10 mouse cellular contexts compared by ENCODE assay signal in the genomic region with DNA sequence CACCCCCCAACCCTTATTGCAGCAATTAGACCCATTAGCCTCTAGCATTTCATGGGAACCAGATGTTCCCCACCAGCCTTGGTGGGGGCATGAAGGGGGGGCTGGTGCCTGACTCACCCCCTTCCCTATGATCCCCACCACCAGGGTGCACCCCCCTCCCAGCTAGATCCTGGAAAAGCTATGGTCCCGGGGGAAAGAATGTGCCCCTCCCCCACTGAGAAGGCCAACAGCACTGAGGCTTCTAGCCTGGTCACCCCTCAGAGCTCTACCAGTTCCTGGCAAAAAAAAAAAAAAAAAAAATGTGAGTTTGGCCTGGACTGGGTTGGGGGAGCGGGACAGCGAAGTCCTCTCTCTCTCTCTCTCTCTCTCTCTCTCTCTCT. TPM values are rescaled to one million over a fixed set of nuclear protein-coding genes. Genes with fewer than 3 reads are reported as not detected.
DNase-seq lines count a peak whose midpoint lies in the region; ATAC-seq and TF ChIP-seq lines count a peak whose summit lies in the region.
"Had no signal": no experiment of that assay in that cellular context is flagged by ENCODE, and none has a peak within 500 bp of the region (broad histone marks: within the 10 kb centered on the region; RNA-seq: fewer than 3 reads in every experiment).

No protein-coding gene starts in this region.

- H3K36me3 ChIP-seq in heart, embryonic 16.5 days (ENCODE audit: control insufficient read depth, insufficient read depth) = no peaks in the 10 kb centered on the region
- H3K36me3 ChIP-seq in MEL (ENCODE audit: control insufficient read depth in 1 of 2, insufficient read depth in 2 of 2, low read length in 2 of 2) = peaks cover 0 to 5% of the 10 kb centered on the region in 2 experiments; a peak in 2 of 4 replicates
- peaks cover 37% of the 10 kb centered on the region for H3K36me3 ChIP-seq in embryonic facial prominence, embryonic 14.5 days (ENCODE audit: control insufficient read depth, insufficient read depth, low read length)
- H3K36me3 ChIP-seq in limb, embryonic 13.5 days = peaks cover 41% of the 10 kb centered on the region
- H3K36me3 ChIP-seq: liver, embryonic 13.5 days had no signal

- no peak for TF ChIP-seq CTCF in MEL (IDR thresholded peaks at IDR 0.05 in 2 of 3, conservative IDR thresholded peaks at IDR 0.05 in 1 of 3; ENCODE audit: control insufficient read depth in 1 of 3, insufficient read depth in 1 of 3, low read depth in 2 of 3, low read length in 3 of 3, poor library complexity in 1 of 3, severe bottlenecking in 1 of 3)
- TF ChIP-seq CTCF in left cerebral cortex, adult 2 months (IDR thresholded peaks at IDR 0.05) = no peak

- no peak for TF ChIP-seq RAD21 in MEL (IDR thresholded peaks at IDR 0.05; ENCODE audit: low read depth, low read length)

- no peak overlapping the region for H3K4me3 ChIP-seq in heart, embryonic 16.5 days (ENCODE audit: low read length)
- no peak overlapping the region for H3K4me3 ChIP-seq in MEL (ENCODE audit: control insufficient read depth in 1 of 2, insufficient read depth in 1 of 2, low read depth in 2 of 2, low read length in 2 of 2)
- H3K4me3 ChIP-seq in embryonic facial prominence, embryonic 14.5 days (ENCODE audit: low read depth, low read length) = peak overlapping the region; percentile 57
- peak overlapping the region; percentile 64 for H3K4me3 ChIP-seq in limb, embryonic 13.5 days
- no peak overlapping the region for H3K4me3 ChIP-seq in left cerebral cortex, adult 2 months

- no peak overlapping the region for H3K9ac ChIP-seq in heart, embryonic 16.5 days (ENCODE audit: low read length)
- H3K9ac ChIP-seq in MEL (ENCODE audit: control insufficient read depth, low read depth, low read length, poor library complexity, severe bottlenecking) = no peak overlapping the region
- H3K9ac ChIP-seq in embryonic facial prominence, embryonic 14.5 days (ENCODE audit: low read depth, low read length) = peak overlapping the region; percentile 58
- H3K9ac ChIP-seq in limb, embryonic 13.5 days = peak overlapping the region; percentile 71
- H3K9ac ChIP-seq: liver, embryonic 13.5 days had no signal

- H3K9me3 ChIP-seq in heart, embryonic 16.5 days (replicated peaks; ENCODE audit: control insufficient read depth, low read length) = no peaks in the 10 kb centered on the region
- H3K9me3 ChIP-seq in MEL (replicated peaks; ENCODE audit: insufficient read depth, low read length) = no peaks in the 10 kb centered on the region
- H3K9me3 ChIP-seq in embryonic facial prominence, embryonic 14.5 days (ENCODE audit: control insufficient read depth, low read length) = no peaks in the 10 kb centered on the region
- no peaks in the 10 kb centered on the region for H3K9me3 ChIP-seq in limb, embryonic 13.5 days
- H3K9me3 ChIP-seq: liver, embryonic 13.5 days had no signal

- H3K79me2 ChIP-seq in MEL (ENCODE audit: control insufficient read depth, insufficient read depth, low read length, poor library complexity) = no peaks in the 10 kb centered on the region; the same call in 1 of the 2 replicates

- H3K27ac ChIP-seq in heart, embryonic 16.5 days (ENCODE audit: low read length) = peak overlapping the region; percentile 94
- H3K27ac ChIP-seq in MEL (ENCODE audit: control insufficient read depth, low read depth, low read length) = no peak overlapping the region
- peak overlapping the region; percentile 99 for H3K27ac ChIP-seq in embryonic facial prominence, embryonic 14.5 days (replicated peaks; ENCODE audit: low read depth, low read length)
- peak overlapping the region; percentile 99 for H3K27ac ChIP-seq in limb, embryonic 13.5 days
- H3K27ac ChIP-seq in left cerebral cortex, adult 2 months = no peak overlapping the region; the same call in 1 of the 2 replicates

- no peak for TF ChIP-seq POLR2A in MEL (IDR thresholded peaks at IDR 0.05; ENCODE audit: control insufficient read depth in 1 of 2, insufficient read depth in 1 of 2, low read depth in 1 of 2, low read length in 2 of 2, poor library complexity in 1 of 2)

- H3K4me2 ChIP-seq in heart, embryonic 16.5 days (ENCODE audit: low read depth, low read length) = peak overlapping the region; percentile 93
- H3K4me2 ChIP-seq in embryonic facial prominence, embryonic 14.5 days (ENCODE audit: low read depth, low read length) = peak overlapping the region; percentile 95
- H3K4me2 ChIP-seq in limb, embryonic 13.5 days (replicated peaks) = peak overlapping the region; percentile 93

- peaks cover 25% of the 10 kb centered on the region for H3K4me1 ChIP-seq in heart, embryonic 16.5 days (ENCODE audit: control insufficient read depth, insufficient read depth, low read length)
- H3K4me1 ChIP-seq in MEL (ENCODE audit: control insufficient read depth in 1 of 2, insufficient read depth in 2 of 2, low read length in 2 of 2) = peaks cover 5 to 18% of the 10 kb centered on the region in 2 experiments
- H3K4me1 ChIP-seq in embryonic facial prominence, embryonic 14.5 days (ENCODE audit: control insufficient read depth, insufficient read depth, low read length) = peaks cover 52% of the 10 kb centered on the region
- peaks cover 80% of the 10 kb centered on the region for H3K4me1 ChIP-seq in limb, embryonic 13.5 days

- 3% methylated on average over 3 of the region's 3 CpGs for WGBS in heart, embryonic 16.5 days
- WGBS in embryonic facial prominence, embryonic 14.5 days = 0% methylated on average over 1 of the region's 3 CpGs
- 4% methylated on average over 3 of the region's 3 CpGs for WGBS in limb, embryonic 13.5 days

- intact Hi-C loops in left cerebral cortex, postnatal 36 days (cut with DNase I) = no loop called here
- intact Hi-C loops in left cerebral cortex, adult 2 months (cut with DNase I) = no loop called here

- no peak for TF ChIP-seq EP300 in MEL (IDR thresholded peaks at IDR 0.05; ENCODE audit: low read depth in 1 of 2, low read length in 2 of 2)

- DNase-seq in heart, adult 8-10 months (ENCODE audit: low spot score) = no peak
- no peak for DNase-seq in MEL (ENCODE audit: low read depth, low spot score)
- peak; percentile 69 for DNase-seq in embryonic facial prominence, embryonic 14.5 days (ENCODE audit: low spot score)
- DNase-seq in left cerebral cortex, postnatal 36 days (ENCODE audit: low spot score in 2 of 2) = no peak
- no peak for DNase-seq in left cerebral cortex, adult 2 months (ENCODE audit: extremely low spot score in 1 of 2, low spot score in 2 of 2)
- DNase-seq: liver, embryonic 13.5 days; right cerebral cortex, postnatal 14 days had no signal

- ATAC-seq in heart, embryonic 16.5 days (replicated peaks; ENCODE audit: extremely low read depth, insufficient read depth, low FRiP score) = no peak
- no peak for ATAC-seq in embryonic facial prominence, embryonic 14.5 days (ENCODE audit: low read depth)
- peak; percentile 21; the same call in 1 of the 2 replicates for ATAC-seq in limb, embryonic 13.5 days (ENCODE audit: low FRiP score, low read depth)
- no peak for ATAC-seq in megakaryocyte, adult 5-6 weeks (ENCODE audit: poor library complexity, severe bottlenecking)

- peaks cover 25% of the 10 kb centered on the region for H3K27me3 ChIP-seq in heart, embryonic 16.5 days (ENCODE audit: control insufficient read depth, insufficient read depth, low read length)
- H3K27me3 ChIP-seq in MEL (ENCODE audit: control insufficient read depth in 1 of 2, insufficient read depth in 2 of 2, low read length in 2 of 2) = peaks cover 30 to 44% of the 10 kb centered on the region in 2 experiments
- no peaks in the 10 kb centered on the region for H3K27me3 ChIP-seq in embryonic facial prominence, embryonic 14.5 days (replicated peaks; ENCODE audit: control insufficient read depth, insufficient read depth, low read length)
- no peaks in the 10 kb centered on the region for H3K27me3 ChIP-seq in limb, embryonic 13.5 days

RNA-seq across cellular contexts. Expression of gene Rarg, which starts 8.5 kb away (rescaled TPM):
- 8.9 and 11.8 TPM in 2 replicates for polyA plus RNA-seq in heart, embryonic 16.5 days (2015; fragmentation: Nextera tagmentation; extraction: Ambion mirVana)
- 10 to 100 TPM; 15.3 to 20.6 (median 17.3) TPM for total RNA-seq in heart, adult 8-10 months (2022)
- total RNA-seq in MEL (2012; rRNA removed) = 0.39 and 0.59 TPM in 2 replicates
- polyA plus RNA-seq in MEL (2012; ENCODE audit: insufficient read depth in 1 of 2, insufficient read length in 2 of 2, low read depth in 1 of 2, low replicate concordance in 2 of 2, missing spikeins in 1 of 2) = 1 to 10 TPM in 1 of 2 experiments, not detected in 1; 5.8 TPM
- polyA plus RNA-seq in embryonic facial prominence, embryonic 14.5 days (2014; fragmentation: Nextera tagmentation; extraction: Ambion mirVana) = 73.8 and 75.3 TPM in 2 replicates
- polyA plus RNA-seq in limb, embryonic 13.5 days (2015; fragmentation: Nextera tagmentation; extraction: Ambion mirVana) = 131 and 145 TPM in 2 replicates
- total RNA-seq in left cerebral cortex, postnatal 36 days (2021) = 10 to 100 TPM; 13.1 to 13.9 TPM
- total RNA-seq in megakaryocyte, adult 5-6 weeks (2015) = 34.6 and 39.9 TPM in 2 replicates
- total RNA-seq in megakaryocyte, adult 5-6 weeks (2017) = 30.8 and 31.9 TPM in 2 replicates
- total RNA-seq in left cerebral cortex, adult 2 months (2021) = 10 to 100 TPM; 13.8 to 17.1 TPM

RNA-seq across cellular contexts. Expression of gene Itgb7, which starts 17.1 kb away (rescaled TPM):
- 3.9 and 6.9 TPM in 2 replicates for polyA plus RNA-seq in heart, embryonic 16.5 days (2015; fragmentation: Nextera tagmentation; extraction: Ambion mirVana)
- total RNA-seq in heart, adult 8-10 months (2022) = 1 to 10 TPM in 2 of 4 experiments, under 1 TPM in 2; 0.82 to 3.2 (median 1.5) TPM
- 7.4 TPM in 2 replicates for total RNA-seq in MEL (2012; rRNA removed)
- polyA plus RNA-seq in MEL (2012; ENCODE audit: insufficient read depth in 1 of 2, insufficient read length in 2 of 2, low read depth in 1 of 2, low replicate concordance in 2 of 2, missing spikeins in 1 of 2) = 10 to 100 TPM in 1 of 2 experiments, not detected in 1; 15.2 TPM
- 2.1 and 4.1 TPM in 2 replicates for polyA plus RNA-seq in embryonic facial prominence, embryonic 14.5 days (2014; fragmentation: Nextera tagmentation; extraction: Ambion mirVana)
- 3.2 and 3.5 TPM in 2 replicates for polyA plus RNA-seq in limb, embryonic 13.5 days (2015; fragmentation: Nextera tagmentation; extraction: Ambion mirVana)
- total RNA-seq in left cerebral cortex, postnatal 36 days (2021) = 1 to 10 TPM; 1.1 to 1.5 TPM
- 638 and 660 TPM in 2 replicates for total RNA-seq in megakaryocyte, adult 5-6 weeks (2015)
- total RNA-seq in megakaryocyte, adult 5-6 weeks (2017) = 1,192 and 1,305 TPM in 2 replicates
- 1 to 10 TPM in 1 of 2 experiments, under 1 TPM in 1; 0.86 to 1.3 TPM for total RNA-seq in left cerebral cortex, adult 2 months (2021)

RNA-seq across cellular contexts. Expression of gene Gm9918, which starts 21.6 kb away (rescaled TPM):
- 0.11 and 0.12 TPM in 2 replicates for polyA plus RNA-seq in heart, embryonic 16.5 days (2015; fragmentation: Nextera tagmentation; extraction: Ambion mirVana)
- total RNA-seq in heart, adult 8-10 months (2022) = not detected
- total RNA-seq in MEL (2012; rRNA removed) = not detected in 2 replicates
- under 1 TPM in 1 of 2 experiments, not detected in 1; 0.04 TPM for polyA plus RNA-seq in MEL (2012; ENCODE audit: insufficient read depth in 1 of 2, insufficient read length in 2 of 2, low read depth in 1 of 2, low replicate concordance in 2 of 2, missing spikeins in 1 of 2)
- 0.71 and 1.1 TPM in 2 replicates for polyA plus RNA-seq in embryonic facial prominence, embryonic 14.5 days (2014; fragmentation: Nextera tagmentation; extraction: Ambion mirVana)
- polyA plus RNA-seq in limb, embryonic 13.5 days (2015; fragmentation: Nextera tagmentation; extraction: Ambion mirVana) = 1.1 and 1.3 TPM in 2 replicates
- total RNA-seq in left cerebral cortex, postnatal 36 days (2021) = not detected
- total RNA-seq in megakaryocyte, adult 5-6 weeks (2015) = not detected in 2 replicates
- total RNA-seq in megakaryocyte, adult 5-6 weeks (2017) = not detected in 2 replicates
- total RNA-seq in left cerebral cortex, adult 2 months (2021) = not detected
- polyA plus RNA-seq: liver, embryonic 13.5 days had no signal

RNA-seq across cellular contexts. Expression of gene Mfsd5, which starts 30.5 kb away (rescaled TPM):
- 43.8 and 49.4 TPM in 2 replicates for polyA plus RNA-seq in heart, embryonic 16.5 days (2015; fragmentation: Nextera tagmentation; extraction: Ambion mirVana)
- 10 to 100 TPM; 17.4 to 20.8 (median 18.7) TPM for total RNA-seq in heart, adult 8-10 months (2022)
- 49.7 and 56.3 TPM in 2 replicates for total RNA-seq in MEL (2012; rRNA removed)
- 100 to 1,000 TPM in 1 of 2 experiments, 10 to 100 TPM in 1; 83.6 to 115 TPM for polyA plus RNA-seq in MEL (2012; ENCODE audit: insufficient read depth in 1 of 2, insufficient read length in 2 of 2, low read depth in 1 of 2, low replicate concordance in 2 of 2, missing spikeins in 1 of 2)
- polyA plus RNA-seq in embryonic facial prominence, embryonic 14.5 days (2014; fragmentation: Nextera tagmentation; extraction: Ambion mirVana) = 64.6 and 67.2 TPM in 2 replicates
- 64.7 and 65.8 TPM in 2 replicates for polyA plus RNA-seq in limb, embryonic 13.5 days (2015; fragmentation: Nextera tagmentation; extraction: Ambion mirVana)
- total RNA-seq in left cerebral cortex, postnatal 36 days (2021) = 10 to 100 TPM; 40.9 to 43.9 TPM
- total RNA-seq in megakaryocyte, adult 5-6 weeks (2015) = 49.8 and 64.3 TPM in 2 replicates
- total RNA-seq in megakaryocyte, adult 5-6 weeks (2017) = 34.8 and 35.1 TPM in 2 replicates
- 10 to 100 TPM; 40.6 to 42.8 TPM for total RNA-seq in left cerebral cortex, adult 2 months (2021)

RNA-seq across cellular contexts. Expression of gene Csad, which starts 44.3 kb away (rescaled TPM):
- polyA plus RNA-seq in heart, embryonic 16.5 days (2015; fragmentation: Nextera tagmentation; extraction: Ambion mirVana) = 38.3 and 43.7 TPM in 2 replicates
- total RNA-seq in heart, adult 8-10 months (2022) = 10 to 100 TPM; 14.2 to 18.9 (median 16.2) TPM
- 4.1 and 5.3 TPM in 2 replicates for total RNA-seq in MEL (2012; rRNA removed)
- polyA plus RNA-seq in MEL (2012; ENCODE audit: insufficient read depth in 1 of 2, insufficient read length in 2 of 2, low read depth in 1 of 2, low replicate concordance in 2 of 2, missing spikeins in 1 of 2) = 10 to 100 TPM in 1 of 2 experiments, not detected in 1; 10.5 TPM
- polyA plus RNA-seq in embryonic facial prominence, embryonic 14.5 days (2014; fragmentation: Nextera tagmentation; extraction: Ambion mirVana) = 63.6 and 66.8 TPM in 2 replicates
- polyA plus RNA-seq in limb, embryonic 13.5 days (2015; fragmentation: Nextera tagmentation; extraction: Ambion mirVana) = 75.2 and 82.1 TPM in 2 replicates
- total RNA-seq in left cerebral cortex, postnatal 36 days (2021) = 10 to 100 TPM; 23.9 to 29.4 TPM
- total RNA-seq in megakaryocyte, adult 5-6 weeks (2015) = 5.6 and 9.3 TPM in 2 replicates
- 8.6 and 15.4 TPM in 2 replicates for total RNA-seq in megakaryocyte, adult 5-6 weeks (2017)
- total RNA-seq in left cerebral cortex, adult 2 months (2021) = 10 to 100 TPM; 28.5 to 30.4 TPM

Comparison
In these comparisons a context has a peak if more than half of its experiments do, and no peak if none do; other contexts are left out.
1. H3K27ac ChIP-seq: peak in heart, embryonic 16.5 days (single experiment), embryonic facial prominence, embryonic 14.5 days (single experiment) and limb, embryonic 13.5 days (single experiment); none in MEL (single experiment) and left cerebral cortex, adult 2 months (single experiment).
2. H3K4me3 ChIP-seq: peak in embryonic facial prominence, embryonic 14.5 days (single experiment) and limb, embryonic 13.5 days (single experiment); none in heart, embryonic 16.5 days (single experiment), MEL (0 of 2) and left cerebral cortex, adult 2 months (single experiment).
3. H3K9ac ChIP-seq: peak in embryonic facial prominence, embryonic 14.5 days (single experiment) and limb, embryonic 13.5 days (single experiment); none in heart, embryonic 16.5 days (single experiment) and MEL (single experiment).
4. RNA of gene Itgb7, which starts 17.1 kb away (total RNA-seq): 638 to 1,305 TPM in megakaryocyte, adult 5-6 weeks; 7.4 TPM in MEL, 0.82 to 3.2 TPM in heart, adult 8-10 months, 1.1 to 1.5 TPM in left cerebral cortex, postnatal 36 days and 0.86 to 1.3 TPM in left cerebral cortex, adult 2 months; every median in the first group is over 10 times any median in the second.
5. Peak in every context shown above with its lines, with median percentiles within 50 percentile points of each other: H3K4me2 ChIP-seq.